12 mouse cellular contexts compared by ENCODE assay signal in genomic region chr1:77506856-77507200, GRCm38 (mm10). TPM values are rescaled to one million over a fixed set of nuclear protein-coding genes. Genes with fewer than 3 reads are reported as not detected.
A peak's percentile ranks its signal among the peaks of the same experiment; 100 is the strongest.
DNase-seq lines count a peak whose midpoint lies in the region; ATAC-seq lines count a peak whose summit lies in the region.
"Had no signal": no experiment of that assay in that cellular context is flagged by ENCODE, and none has a peak within 500 bp of the region (broad histone marks: within the 10 kb centered on the region; RNA-seq: fewer than 3 reads in every experiment).

No protein-coding gene starts in this region.

- peaks cover 46% of the 10 kb centered on the region for H3K4me1 ChIP-seq in neural tube, embryonic 11.5 days (ENCODE audit: control insufficient read depth, insufficient read depth, low read length)
- peaks cover 74% of the 10 kb centered on the region for H3K4me1 ChIP-seq in forebrain, embryonic 14.5 days (ENCODE audit: control insufficient read depth, insufficient read depth, low read length)
- peaks cover 87% of the 10 kb centered on the region for H3K4me1 ChIP-seq in limb, embryonic 13.5 days

- no peak for ATAC-seq in neural tube, embryonic 11.5 days (ENCODE audit: insufficient read depth, low FRiP score, low TSS enrichment)
- ATAC-seq in forebrain, embryonic 14.5 days, result no peak
- ATAC-seq in limb, embryonic 13.5 days (ENCODE audit: low FRiP score, low read depth), result no peak

- no peaks in the 10 kb centered on the region for H3K9me3 ChIP-seq in neural tube, embryonic 11.5 days (ENCODE audit: control insufficient read depth, low read length)
- H3K9me3 ChIP-seq in forebrain, embryonic 14.5 days (replicated peaks; ENCODE audit: control insufficient read depth, low read length), result no peaks in the 10 kb centered on the region
- H3K9me3 ChIP-seq in limb, embryonic 13.5 days, result no peaks in the 10 kb centered on the region
- H3K9me3 ChIP-seq: heart, embryonic 10.5 days; stomach, embryonic 15.5 days had no signal

- 0 out of 2 replicates have a peak overlapping the region, but pooled peaks have one; percentile 21 for H3K4me2 ChIP-seq in neural tube, embryonic 11.5 days (ENCODE audit: low read depth)
- peak overlapping the region; percentile 62 for H3K4me2 ChIP-seq in forebrain, embryonic 14.5 days (ENCODE audit: low read length)
- peak overlapping the region; percentile 61 for H3K4me2 ChIP-seq in limb, embryonic 13.5 days (replicated peaks)

- no peak overlapping the region for H3K27ac ChIP-seq in neural tube, embryonic 11.5 days (ENCODE audit: low read depth, low read length)
- H3K27ac ChIP-seq in forebrain, embryonic 14.5 days (ENCODE audit: low read depth, low read length), result peak overlapping the region; percentile 73; the same call in 1 of the 2 replicates
- H3K27ac ChIP-seq in limb, embryonic 13.5 days, result no peak overlapping the region
- H3K27ac ChIP-seq: heart, embryonic 10.5 days; stomach, embryonic 15.5 days had no signal

- no peak overlapping the region for H3K4me3 ChIP-seq in neural tube, embryonic 11.5 days (ENCODE audit: low read depth, low read length)
- H3K4me3 ChIP-seq in forebrain, embryonic 14.5 days (ENCODE audit: low read depth, low read length), result peak overlapping the region; percentile 23
- peak overlapping the region; percentile 33; the same call in 1 of the 2 replicates for H3K4me3 ChIP-seq in limb, embryonic 13.5 days
- H3K4me3 ChIP-seq: heart, embryonic 10.5 days; stomach, embryonic 15.5 days had no signal

- no peaks in the 10 kb centered on the region for H3K27me3 ChIP-seq in neural tube, embryonic 11.5 days (ENCODE audit: control insufficient read depth, insufficient read depth, low read length)
- no peaks in the 10 kb centered on the region for H3K27me3 ChIP-seq in forebrain, embryonic 14.5 days (replicated peaks; ENCODE audit: control insufficient read depth, insufficient read depth, low read length)
- no peaks in the 10 kb centered on the region; the same call in 1 of the 2 replicates for H3K27me3 ChIP-seq in limb, embryonic 13.5 days
- H3K27me3 ChIP-seq: stomach, embryonic 15.5 days had no signal

- no peak for DNase-seq in neural tube, embryonic 11.5 days (ENCODE audit: low spot score)
- no peak for DNase-seq in neural tube, embryonic 10.5 days (ENCODE audit: extremely low spot score, low spot score)
- peak; percentile 35 for DNase-seq in forebrain, embryonic 14.5 days (ENCODE audit: low spot score)
- no peak for DNase-seq in spleen, postnatal 4 days (ENCODE audit: low spot score in 2 of 2)
- no peak for DNase-seq in thymus, postnatal 25 days
- DNase-seq in kidney, postnatal 36 days, result no peak
- DNase-seq: adrenal gland, adult 8-10 months; cerebellum, adult 11 months; kidney, postnatal 4 days had no signal

- peaks cover 2% of the 10 kb centered on the region; the same call in 1 of the 2 replicates for H3K36me3 ChIP-seq in neural tube, embryonic 11.5 days (ENCODE audit: control insufficient read depth, insufficient read depth, low read length)
- H3K36me3 ChIP-seq in forebrain, embryonic 14.5 days (ENCODE audit: control insufficient read depth, insufficient read depth, low read length), result peaks cover 30% of the 10 kb centered on the region
- H3K36me3 ChIP-seq in limb, embryonic 13.5 days, result peaks cover 60% of the 10 kb centered on the region
- H3K36me3 ChIP-seq: stomach, embryonic 15.5 days had no signal

- no peak overlapping the region for H3K9ac ChIP-seq in neural tube, embryonic 11.5 days (ENCODE audit: low read length)
- H3K9ac ChIP-seq in forebrain, embryonic 14.5 days (ENCODE audit: low read length), result peak overlapping the region; percentile 21; the same call in 1 of the 2 replicates
- H3K9ac ChIP-seq in limb, embryonic 13.5 days, result no peak overlapping the region
- H3K9ac ChIP-seq: stomach, embryonic 15.5 days had no signal

- 89% methylated on average over 18 of the region's 18 CpGs for WGBS in neural tube, embryonic 11.5 days
- 51% methylated on average over 18 of the region's 18 CpGs for WGBS in forebrain, embryonic 14.5 days
- WGBS in limb, embryonic 13.5 days, result 80% methylated on average over 18 of the region's 18 CpGs

RNA-seq across cellular contexts. Expression of gene Epha4, which starts 8.1 kb away (rescaled TPM):
- 23.1 and 26.6 TPM in 2 replicates for polyA plus RNA-seq in neural tube, embryonic 11.5 days (2014; fragmentation: Nextera tagmentation; extraction: Ambion mirVana)
- polyA plus RNA-seq in forebrain, embryonic 14.5 days (2014; fragmentation: Nextera tagmentation; extraction: Ambion mirVana), result 85.7 and 89.1 TPM in 2 replicates
- polyA plus RNA-seq in limb, embryonic 13.5 days (2015; fragmentation: Nextera tagmentation; extraction: Ambion mirVana), result 58.9 and 59.5 TPM in 2 replicates
